Mouse (Mus musculus): ENCODE results near the gene Xaf1. TPM values are rescaled to one million over a fixed set of nuclear protein-coding genes. Genes with fewer than 3 reads are reported as not detected.
A peak's percentile ranks its signal among the peaks of the same experiment; 100 is the strongest.
"Not testable (repeated sequence)": the region's sequence is repeated elsewhere in the genome, so short reads cannot be mapped to it uniquely, and the experiment has no call there.

Gene Xaf1
- total RNA-seq, 2 experiments from 2014 or later, result 2.4 to 3.3 TPM

DNA sequence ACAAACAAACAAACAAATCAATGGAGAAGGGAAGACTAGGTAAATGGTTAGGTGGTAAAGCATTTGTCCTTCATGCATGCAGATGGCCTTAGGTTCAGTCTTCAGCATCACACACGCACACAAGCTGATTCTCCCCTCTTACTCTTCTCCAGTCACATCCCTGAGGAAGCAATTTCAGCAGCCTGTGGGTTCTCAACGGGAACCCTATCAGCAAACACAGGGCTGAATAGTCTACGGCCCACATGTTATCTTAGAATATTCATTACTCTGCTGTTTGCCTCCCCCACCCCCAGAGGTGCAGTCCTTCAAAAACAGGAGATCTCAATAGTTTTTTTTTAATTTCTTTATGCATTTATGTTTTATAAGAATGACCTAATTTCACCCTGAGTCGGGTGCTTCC lies 9.1 kb downstream of the Xaf1 start:
- no peak for DNase-seq (ENCODE audit: extremely low spot score in 1 of 2, low spot score in 1 of 2)

DNA sequence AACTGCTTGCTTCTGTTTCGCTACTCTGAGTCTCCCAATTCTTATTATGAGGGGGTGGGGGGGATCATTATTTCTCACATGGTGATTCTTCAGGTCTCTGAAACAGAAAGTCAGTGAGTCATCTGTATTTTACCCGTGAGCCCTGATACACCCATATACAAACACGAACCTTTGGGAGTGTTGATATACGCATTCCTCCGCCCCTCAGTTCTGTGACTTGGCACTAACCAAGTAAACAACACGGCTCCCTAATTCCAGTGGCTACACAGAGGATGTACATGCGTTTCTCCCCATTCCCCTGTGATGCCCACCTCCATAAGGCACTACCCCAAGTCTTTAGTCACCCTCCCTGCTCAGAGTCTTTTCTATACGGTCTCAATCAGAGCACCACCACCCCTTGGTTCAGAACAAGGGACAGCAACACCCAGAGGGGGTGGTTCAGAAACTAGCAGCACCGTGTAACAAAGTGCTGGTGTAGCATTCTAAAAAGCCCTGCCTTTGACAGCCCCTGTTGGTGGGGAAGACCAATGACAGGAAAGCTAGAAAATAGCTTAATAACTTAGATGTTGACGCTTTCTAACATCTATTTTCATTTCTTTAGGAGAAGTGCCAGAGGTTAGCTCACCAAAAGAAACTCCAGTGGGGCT lies 10.0 kb downstream of the Xaf1 start:
- no peak for DNase-seq (ENCODE audit: extremely low spot score in 1 of 2, low spot score in 1 of 2)

DNA sequence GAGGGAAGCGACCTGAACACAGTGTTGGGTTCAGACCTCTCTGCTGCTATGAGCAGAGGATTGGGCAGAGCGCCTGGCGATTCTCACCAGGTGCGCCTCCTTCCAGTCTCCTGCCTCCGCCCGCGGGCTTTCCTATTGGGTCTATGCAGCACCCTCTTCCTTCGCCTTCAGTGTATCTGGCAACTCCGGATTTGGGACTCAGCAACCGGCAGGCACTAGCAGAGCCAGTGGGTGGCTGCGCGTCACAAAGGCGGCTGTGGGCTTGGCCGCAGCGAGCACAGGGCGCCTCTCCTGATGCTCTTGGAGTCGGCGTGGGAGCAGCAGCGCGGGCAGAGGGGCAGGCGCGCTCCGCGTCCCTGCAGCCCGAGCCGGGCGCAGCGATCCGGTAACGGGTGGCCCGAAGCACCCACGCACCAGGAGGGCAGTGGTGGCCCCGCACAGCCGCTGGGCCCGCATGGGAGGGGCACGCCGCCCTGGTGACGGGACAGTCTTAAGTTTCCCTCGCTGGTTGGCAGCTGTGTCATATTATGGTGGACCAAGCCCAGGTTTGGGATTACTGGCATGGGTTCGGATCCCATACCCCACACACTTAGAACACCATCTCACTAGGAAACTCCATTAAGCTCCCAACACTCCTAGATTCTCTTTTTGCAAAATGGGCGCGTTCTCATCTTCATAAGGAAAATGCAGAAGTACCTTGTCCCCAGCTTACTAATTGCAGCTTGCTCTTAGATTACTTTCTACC lies 12.9 kb downstream of the Xaf1 start, which contains the start of gene Fbxo39:
Gene Fbxo39, plus strand, starts transcription at position 294 of the 745 bp plus-strand sequence.
- no peak for DNase-seq (ENCODE audit: extremely low spot score in 1 of 2, low spot score in 1 of 2)

DNA sequence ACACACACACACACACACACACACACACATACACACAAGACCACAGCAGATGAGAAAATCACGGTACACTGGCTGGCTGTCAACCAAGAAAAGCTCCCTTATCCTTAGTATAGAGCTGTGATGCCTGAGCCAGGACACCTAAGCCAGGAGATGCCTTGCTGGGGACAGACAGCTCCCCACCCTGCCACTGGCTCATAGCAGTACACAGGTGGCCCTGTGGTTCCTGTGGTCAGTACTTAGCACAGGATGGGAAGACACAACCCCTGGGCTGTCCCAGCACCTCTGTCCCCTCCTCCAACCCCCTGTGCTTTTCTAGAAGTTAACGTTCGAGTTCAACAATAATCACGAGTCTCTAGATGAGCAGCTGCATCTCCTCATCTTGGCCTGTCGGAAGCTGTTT lies 16.6 kb downstream of the Xaf1 start:
- no peak for DNase-seq (ENCODE audit: extremely low spot score in 1 of 2, low spot score in 1 of 2)

DNA sequence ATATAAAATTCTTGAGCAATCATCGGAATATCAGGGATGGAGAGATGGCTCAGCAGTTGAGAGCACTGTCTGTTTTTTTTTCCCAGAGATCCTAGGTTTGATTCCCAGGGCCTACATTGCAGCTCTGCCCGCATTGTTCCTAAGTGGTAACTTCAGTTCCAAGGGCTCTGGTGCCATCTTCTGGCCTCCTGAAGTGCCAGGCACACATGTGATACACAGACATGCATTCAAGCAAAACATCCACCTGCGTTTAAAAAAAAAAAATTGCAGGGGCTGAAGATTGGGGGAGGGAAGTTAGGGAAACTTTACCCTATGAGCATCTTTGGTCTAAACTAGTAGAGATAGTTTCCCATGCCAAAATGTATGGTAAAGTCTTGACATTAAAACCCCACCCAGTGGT lies 23.0 kb downstream of the Xaf1 start:
- no peak for DNase-seq (ENCODE audit: extremely low spot score in 1 of 2, low spot score in 1 of 2)

DNA sequence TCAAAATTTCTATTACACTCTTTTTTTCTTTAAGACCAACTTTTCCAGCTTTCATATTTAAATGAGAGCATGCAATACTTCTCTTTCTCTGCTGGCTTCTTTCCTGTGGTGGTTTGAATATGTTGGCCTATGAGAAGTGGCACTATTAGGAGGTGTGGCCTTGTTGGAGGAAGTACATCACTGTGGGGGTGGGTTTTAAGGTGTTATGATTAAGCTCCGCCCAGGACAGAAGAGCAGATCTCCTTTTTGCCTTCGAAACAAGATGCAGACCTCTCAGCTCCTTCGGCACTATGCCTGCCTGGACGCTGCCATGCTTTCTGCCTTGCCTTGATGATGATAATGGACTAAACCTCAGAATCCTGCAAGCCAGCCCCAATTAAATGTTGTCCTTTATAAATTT lies 24.3 kb downstream of the Xaf1 start:
- DNase-seq (ENCODE audit: extremely low spot score in 1 of 2, low spot score in 1 of 2), result no peak

DNA sequence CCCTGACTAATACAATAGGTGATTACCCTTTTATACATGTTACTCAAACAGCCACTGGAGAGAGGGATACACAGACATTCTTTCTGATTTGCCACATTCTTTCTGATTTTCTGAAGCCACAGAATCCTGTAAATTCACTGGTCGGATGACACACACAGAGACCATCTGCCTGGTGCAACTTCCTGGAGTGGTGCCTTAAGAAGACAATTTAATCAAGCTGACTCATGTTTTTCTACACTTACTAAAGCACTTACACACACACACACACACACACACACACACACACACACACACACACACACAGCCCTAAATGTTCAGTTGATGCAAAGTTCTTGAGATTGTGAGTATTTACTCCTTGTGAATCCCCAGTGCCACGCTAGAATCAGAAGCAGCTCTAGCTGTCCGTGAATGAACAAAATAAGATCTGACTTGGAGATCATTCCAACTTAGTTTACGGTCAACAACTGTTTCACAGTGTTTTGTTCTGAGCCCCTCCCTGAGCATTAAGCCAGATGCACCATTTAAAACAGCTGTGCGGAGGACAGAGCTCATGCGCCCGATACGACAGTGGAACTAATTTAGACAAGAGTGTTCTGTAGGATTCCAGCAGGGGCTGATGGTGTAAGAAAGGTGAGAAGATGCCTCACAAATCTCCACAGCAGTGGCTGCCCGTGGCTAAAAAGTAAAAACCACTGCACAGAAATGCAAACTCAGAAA lies 31.7 kb downstream of the Xaf1 start:
- no peak for DNase-seq (ENCODE audit: extremely low spot score in 1 of 2, low spot score in 1 of 2)

DNA sequence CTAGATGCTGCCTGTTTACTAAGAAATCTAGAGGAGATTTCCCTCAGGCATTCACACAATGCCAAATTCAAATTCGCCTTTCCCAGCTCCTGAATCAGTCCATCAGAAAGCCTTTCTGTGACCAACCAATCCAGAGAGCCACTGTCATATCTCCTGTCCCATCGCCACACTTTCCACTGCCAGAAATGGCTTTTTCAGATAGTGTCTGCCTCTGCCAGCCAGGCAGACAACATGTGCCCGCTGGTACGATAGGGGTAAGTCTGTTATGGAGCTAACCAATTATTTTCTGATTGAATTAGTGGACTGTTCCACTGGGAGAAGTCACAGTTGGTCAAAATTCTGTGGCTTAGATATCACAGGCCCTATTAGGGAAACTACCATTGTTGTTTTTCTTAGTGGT lies 33.2 kb downstream of the Xaf1 start:
- no peak for DNase-seq (ENCODE audit: extremely low spot score in 1 of 2, low spot score in 1 of 2)

DNA sequence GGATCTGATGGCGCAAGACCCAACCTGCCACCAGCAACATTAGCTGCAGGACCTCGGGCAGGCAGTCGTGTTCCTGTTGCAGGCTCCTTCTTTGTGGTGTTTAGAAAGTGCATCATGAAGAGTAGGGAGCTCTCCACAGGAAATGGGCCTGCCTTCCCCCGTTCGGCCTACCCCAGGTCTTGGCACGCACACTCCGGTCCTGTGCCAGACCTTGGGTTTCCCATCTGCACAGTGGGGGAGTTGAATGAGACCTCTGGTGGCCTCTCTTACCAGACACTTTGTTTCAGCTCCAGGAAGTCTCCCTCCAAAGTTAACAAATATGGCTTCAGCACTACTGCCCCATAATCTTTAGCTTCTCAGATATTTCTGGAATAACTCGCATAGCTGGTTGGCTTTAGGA lies 35.3 kb downstream of the Xaf1 start:
- no peak for DNase-seq (ENCODE audit: extremely low spot score in 1 of 2, low spot score in 1 of 2)

DNA sequence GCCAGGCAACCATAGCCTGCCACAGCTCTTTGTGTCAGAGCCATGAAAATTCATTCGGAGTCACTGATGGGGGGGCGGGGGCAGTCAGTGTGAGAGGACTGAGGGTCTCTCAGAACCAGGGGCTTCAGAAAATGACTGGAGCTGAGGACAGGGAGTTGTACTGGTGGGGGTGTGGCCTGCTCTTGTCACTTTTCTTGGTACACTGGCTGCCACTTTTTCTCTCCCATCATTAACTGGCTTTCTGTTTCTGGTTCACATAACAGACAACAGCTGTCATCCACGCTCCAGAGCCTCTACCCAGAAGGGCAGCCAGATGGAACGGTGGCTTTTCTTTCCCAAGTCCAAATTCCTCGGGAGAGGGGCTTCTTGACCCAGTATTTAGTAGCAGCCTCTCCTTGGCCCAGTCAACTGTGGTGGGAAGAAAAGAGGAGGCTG lies 37.0 kb downstream of the Xaf1 start:
- no peak for DNase-seq (ENCODE audit: extremely low spot score in 1 of 2, low spot score in 1 of 2)

DNA sequence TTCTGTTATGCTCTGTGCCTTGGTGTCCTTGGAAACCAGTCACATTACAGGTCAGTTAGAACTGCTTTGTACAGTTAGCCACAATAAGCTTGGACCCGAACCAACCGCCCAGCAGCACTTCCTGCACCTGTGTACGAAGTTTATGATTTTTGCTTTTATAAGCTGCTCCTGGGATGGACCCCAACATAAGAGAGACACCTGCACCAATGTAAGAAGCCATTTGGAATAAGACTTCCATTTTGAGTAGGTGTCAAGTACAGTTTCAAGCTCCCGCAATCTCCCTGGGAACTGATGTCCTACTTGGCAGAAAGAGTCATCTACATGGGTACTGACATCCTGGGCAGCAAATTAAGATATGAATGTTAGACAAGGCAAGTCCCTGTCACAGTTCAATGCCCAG lies 38.3 kb downstream of the Xaf1 start:
- no peak for DNase-seq (ENCODE audit: extremely low spot score in 1 of 2, low spot score in 1 of 2)

DNA sequence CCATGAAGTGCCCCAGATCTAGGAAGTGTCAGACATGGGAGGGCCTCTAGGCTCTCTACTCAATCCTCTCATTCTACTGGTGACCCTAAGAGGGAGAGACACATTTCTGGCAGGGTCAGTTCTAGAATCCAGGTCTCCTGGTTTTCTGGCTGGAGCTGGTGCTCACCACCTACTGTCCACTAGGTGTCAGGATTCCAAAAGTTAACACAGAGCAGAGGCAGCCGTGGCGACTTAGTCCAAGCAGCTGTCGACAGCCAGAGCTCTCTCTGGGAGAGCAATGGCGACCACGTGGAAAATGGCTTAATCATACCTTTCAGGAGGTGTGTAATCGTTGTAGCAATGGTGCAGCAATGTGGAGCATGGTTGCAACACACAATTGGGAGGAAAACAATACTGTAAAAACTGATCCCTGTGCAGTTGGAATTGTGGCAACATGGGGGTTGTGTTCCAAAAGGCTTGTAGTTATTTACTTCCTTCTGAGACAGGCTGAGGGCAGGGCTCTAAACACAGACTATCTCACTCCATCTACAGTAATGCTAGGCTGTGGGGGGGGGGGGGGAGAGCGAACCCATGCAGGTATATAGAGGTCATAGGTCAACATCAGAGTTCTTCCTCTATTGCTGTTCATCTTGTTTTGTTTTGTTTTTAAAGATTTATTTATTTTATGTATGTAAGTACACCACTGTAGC lies 41.3 kb downstream of the Xaf1 start:
- DNase-seq (ENCODE audit: extremely low spot score in 1 of 2, low spot score in 1 of 2), result peak in 1 of 2 experiments; percentile 41

DNA sequence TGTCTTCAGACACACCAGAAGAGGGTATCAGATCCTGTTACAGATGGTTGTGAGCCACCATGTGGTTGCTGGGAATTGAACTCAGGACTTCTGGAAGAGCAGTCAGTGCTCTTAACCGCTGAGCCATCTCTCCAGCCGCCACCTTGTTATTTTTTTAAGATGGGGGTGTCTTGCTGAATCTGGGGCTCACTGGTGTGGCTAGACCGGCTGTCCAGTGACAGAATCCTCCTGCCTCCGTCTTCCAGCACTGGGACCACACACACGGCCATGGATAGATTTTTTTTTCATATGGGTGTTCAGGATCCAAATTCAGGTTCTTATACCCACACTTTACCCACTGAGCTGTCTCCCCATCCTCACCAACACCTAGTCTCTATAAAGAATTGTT lies 41.8 kb downstream of the Xaf1 start:
- not testable (repeated sequence) for DNase-seq (ENCODE audit: extremely low spot score in 1 of 2, low spot score in 1 of 2)

DNA sequence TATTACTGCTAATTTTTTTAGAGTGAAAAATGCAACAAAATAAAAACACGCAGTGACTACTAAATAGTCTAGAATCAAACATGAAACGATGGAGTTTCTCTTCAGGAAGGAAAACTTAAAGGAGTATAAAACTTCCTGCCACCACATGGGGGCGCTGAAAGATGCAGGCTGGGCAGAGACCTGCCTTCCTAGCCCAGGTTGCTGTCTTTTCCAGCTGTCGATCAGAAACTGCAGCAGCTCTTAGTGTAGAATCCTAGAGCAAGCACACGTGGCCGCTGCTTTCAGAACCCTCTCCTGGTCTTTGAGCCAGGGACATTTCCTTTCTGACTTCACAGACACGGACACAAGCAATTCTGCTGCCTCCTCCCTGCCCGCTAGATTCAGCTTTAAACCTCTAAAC lies 42.5 kb downstream of the Xaf1 start:
- peak in 1 of 2 experiments; percentile 74 for DNase-seq (ENCODE audit: extremely low spot score in 1 of 2, low spot score in 1 of 2)

DNA sequence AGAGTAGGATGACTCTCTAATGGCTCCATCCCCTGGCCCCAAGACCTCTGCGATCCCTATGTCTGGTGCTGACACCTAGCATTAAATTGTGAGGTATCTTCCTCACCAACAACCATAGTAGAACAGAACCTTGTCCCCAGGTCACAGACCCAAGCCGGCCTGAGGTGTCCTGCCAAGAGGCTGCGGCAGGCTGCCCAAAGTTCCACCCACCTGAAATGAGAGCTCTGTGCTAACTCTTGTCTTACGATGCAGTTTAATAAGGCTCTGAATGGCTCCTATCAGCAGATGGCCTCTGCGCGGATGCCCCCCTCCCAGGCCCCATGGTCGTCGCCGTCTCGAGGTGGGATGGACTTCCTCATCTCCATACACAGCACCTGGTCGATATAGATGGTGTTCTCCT lies 43.1 kb downstream of the Xaf1 start:
- no peak for DNase-seq (ENCODE audit: extremely low spot score in 1 of 2, low spot score in 1 of 2)

DNA sequence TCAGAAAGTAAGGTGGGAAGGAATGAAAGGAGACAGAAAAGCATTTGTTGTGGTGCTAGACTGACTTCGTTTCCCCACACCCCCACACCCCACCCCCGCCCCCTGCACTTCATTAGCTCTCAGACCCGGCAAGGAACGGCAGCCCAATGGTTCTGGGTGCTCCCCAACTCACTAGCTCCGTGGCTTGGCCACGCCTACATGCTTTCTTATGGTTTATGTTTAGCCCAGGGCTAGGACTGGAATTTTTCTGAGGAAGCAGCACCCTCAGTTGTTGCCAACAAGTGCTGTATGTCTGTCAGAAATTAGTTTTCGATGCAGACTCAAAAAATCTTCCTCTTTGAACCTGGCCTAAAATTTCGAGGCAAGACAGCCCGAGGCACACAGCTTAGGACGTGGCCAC lies 47.1 kb downstream of the Xaf1 start:
- no peak for DNase-seq (ENCODE audit: extremely low spot score in 1 of 2, low spot score in 1 of 2)

DNA sequence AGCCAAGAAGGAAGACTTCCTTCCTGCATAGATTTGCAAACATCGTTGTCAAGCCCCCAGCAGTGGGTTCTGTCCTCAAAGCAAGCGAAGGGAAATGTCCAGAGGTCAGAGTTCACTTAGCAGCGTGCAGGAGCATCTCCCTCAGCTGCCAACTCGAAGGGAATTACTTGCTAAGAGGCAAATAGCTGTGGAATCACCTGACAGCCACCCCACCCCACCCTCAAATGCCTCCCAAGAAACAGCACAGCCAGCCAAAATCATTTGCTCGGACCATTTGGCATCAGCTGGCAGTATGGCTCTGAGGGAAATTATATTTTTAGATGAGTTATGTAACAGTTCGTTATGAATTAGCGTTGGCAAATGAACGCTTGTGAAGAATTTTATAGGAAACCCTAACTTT lies 47.6 kb downstream of the Xaf1 start:
- no peak for DNase-seq (ENCODE audit: extremely low spot score in 1 of 2, low spot score in 1 of 2)

DNA sequence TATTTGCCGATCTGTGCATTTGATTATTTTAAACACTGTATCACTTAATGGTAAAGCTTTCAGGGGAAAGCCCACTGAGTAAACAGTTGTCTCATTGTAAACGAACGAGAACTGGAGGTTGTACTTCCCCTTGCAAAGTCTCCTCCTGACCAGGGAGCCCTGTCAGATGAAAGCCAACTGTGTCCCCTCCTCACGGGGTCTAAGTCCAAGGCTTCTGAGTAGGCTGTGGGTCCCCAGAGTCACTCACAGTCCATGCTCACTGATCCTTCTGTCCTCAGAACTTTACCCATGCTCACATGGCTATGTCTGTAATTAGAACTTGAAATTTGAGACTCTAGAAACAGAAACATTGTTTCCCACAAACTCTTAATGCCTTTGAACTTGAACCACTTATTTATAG lies 48.2 kb downstream of the Xaf1 start:
- DNase-seq (ENCODE audit: extremely low spot score in 1 of 2, low spot score in 1 of 2), result no peak

DNA sequence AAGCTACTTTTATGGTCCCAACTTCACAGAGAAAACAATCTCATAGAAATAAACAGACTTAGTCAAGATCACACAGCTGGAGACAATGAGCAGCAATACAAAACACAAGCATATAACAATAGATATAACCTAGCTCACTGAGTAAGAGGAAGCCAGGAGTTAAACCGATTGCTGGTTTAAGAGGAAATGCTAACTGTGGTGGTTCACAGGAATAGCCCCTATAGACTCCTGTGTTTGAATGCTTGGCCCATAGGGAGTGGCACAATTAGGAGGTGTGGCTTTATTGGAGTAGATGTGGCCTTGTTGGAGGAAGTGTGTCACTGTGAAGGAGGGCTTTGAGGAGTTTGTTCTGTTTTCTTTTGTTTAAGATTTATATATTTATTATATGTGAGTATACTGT lies 50.8 kb downstream of the Xaf1 start:
- DNase-seq (ENCODE audit: extremely low spot score in 1 of 2, low spot score in 1 of 2), result no peak

DNA sequence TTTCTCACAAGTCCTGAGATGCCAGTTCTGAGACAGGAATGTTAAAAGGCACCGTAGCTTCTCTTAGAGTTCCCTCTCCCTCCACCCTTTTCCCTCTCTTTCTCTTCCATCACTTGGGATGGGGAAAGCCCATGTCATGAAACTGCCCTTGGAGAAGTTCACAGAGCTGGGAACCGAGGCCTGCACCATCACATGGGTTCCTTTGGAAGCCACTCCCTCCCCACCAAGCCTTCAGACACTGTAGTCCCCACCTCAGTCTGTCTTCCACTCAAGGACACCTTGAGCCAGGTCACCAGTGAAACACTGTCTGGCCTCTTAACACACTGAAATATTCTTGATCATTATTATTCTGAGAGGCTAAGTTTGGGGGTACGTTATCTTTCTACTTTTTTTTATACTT lies 51.8 kb downstream of the Xaf1 start:
- DNase-seq (ENCODE audit: extremely low spot score in 1 of 2, low spot score in 1 of 2), result no peak

Measured in layer of hippocampus, postnatal 25 days (tissue).